Comparison of ENCODE assay signal across 15 mouse cellular contexts in genomic region chr3:27080061-27080770, GRCm38 (mm10).
DNase-seq lines count a peak whose midpoint lies in the region.
"Had no signal": no experiment of that assay in that cellular context is flagged by ENCODE, and none has a peak within 500 bp of the region (broad histone marks: within the 10 kb centered on the region; RNA-seq: fewer than 3 reads in every experiment).

No protein-coding gene starts in this region.

- DNase-seq in heart, adult 11 months, result peak; percentile 24
- DNase-seq in heart, adult 9 months (ENCODE audit: low spot score in 2 of 2), result no peak
- peak; percentile 44 for DNase-seq in Muller cell, postnatal 12 days (ENCODE audit: inconsistent ontology term)
- DNase-seq in retina, embryonic 14.5 days (ENCODE audit: low spot score), result peak; percentile 75
- DNase-seq in frontal cortex, postnatal 36 days (ENCODE audit: low spot score in 2 of 2), result no peak
- no peak for DNase-seq in layer of hippocampus, adult 9-11 months
- DNase-seq: adrenal gland, adult 8-10 months; adrenal gland, postnatal 25 days; cerebellum, adult 11 months; cerebellum, adult 18-20 months; cerebellum, adult 8-10 months; cerebellum, adult 9-11 months; cerebellum, postnatal 14 days; cerebellum, postnatal 36 days; embryo, embryonic 11 days had no signal

Comparison
In these comparisons a context has a peak if more than half of its experiments do, and no peak if none do; other contexts are left out.
1. DNase-seq: peak in heart, adult 11 months (single experiment), Muller cell, postnatal 12 days (single experiment) and retina, embryonic 14.5 days (single experiment); none in heart, adult 9 months (0 of 2), frontal cortex, postnatal 36 days (0 of 2) and layer of hippocampus, adult 9-11 months (single experiment).